Mouse (Mus musculus) bone marrow, adult 2 months (tissue): ENCODE results near the gene Fam177a.
"Not testable (repeated sequence)": the region's sequence is repeated elsewhere in the genome, so short reads cannot be mapped to it uniquely, and the experiment has no call there.

ENCODE experiments used
- CTCF ChIP-seq: fragments of 200-500 bp; IDR thresholded peaks from 2 replicates; pipeline ENCODE4 v1.5.1; 2011; ENCODE audit warnings: low read length, control low read depth; ENCODE audit not compliant: control insufficient read depth, insufficient read depth
- POLR2A ChIP-seq: fragments of 200-500 bp; IDR thresholded peaks from 2 replicates; pipeline ENCODE4 v1.6.1; 2011; ENCODE audit warnings: low read depth, mild to moderate bottlenecking, control low read depth, low read length, borderline replicate concordance; ENCODE audit not compliant: control insufficient read depth

DNA sequence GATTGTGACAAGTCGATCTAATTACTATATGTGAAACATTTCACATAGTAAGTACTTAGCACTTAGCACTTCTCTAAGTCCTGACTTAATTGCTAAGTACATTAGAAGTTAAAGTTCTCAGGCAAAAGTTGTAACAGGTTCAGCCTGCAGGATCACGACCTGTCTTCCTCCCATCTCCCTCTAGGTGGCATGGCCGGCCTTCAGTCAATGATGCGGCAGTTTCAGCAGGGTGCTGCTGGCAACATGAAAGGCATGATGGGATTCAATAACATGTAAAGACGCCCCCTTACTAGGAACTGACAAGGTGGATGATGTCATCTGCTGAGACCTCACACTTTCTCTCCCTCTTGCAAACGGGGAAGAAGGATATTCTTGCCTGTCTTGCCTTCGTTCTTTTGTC, 11.7 kb upstream of the Fam177a start:
- TF ChIP-seq CTCF, POLR2A: not testable (repeated sequence)
